Comparison of ENCODE assay signal across 30 mouse cellular contexts in genomic region chr4:57697918-57698611, GRCm38 (mm10). TPM values are rescaled to one million over a fixed set of nuclear protein-coding genes. Genes with fewer than 3 reads are reported as not detected.
A peak's percentile ranks its signal among the peaks of the same experiment; 100 is the strongest.
DNase-seq lines count a peak whose midpoint lies in the region; ATAC-seq and TF ChIP-seq lines count a peak whose summit lies in the region.
"Had no signal": no experiment of that assay in that cellular context is flagged by ENCODE, and none has a peak within 500 bp of the region (broad histone marks: within the 10 kb centered on the region; RNA-seq: fewer than 3 reads in every experiment).

No protein-coding gene starts in this region.

- DNase-seq in heart, adult 11 months: peak; percentile 84
- DNase-seq in left cerebral cortex, adult 2 months (ENCODE audit: extremely low spot score in 1 of 2, low spot score in 2 of 2): no peak
- no peak for DNase-seq in left cerebral cortex, postnatal 4 days
- peak; percentile 13 for DNase-seq in embryonic facial prominence, embryonic 11.5 days (ENCODE audit: low spot score)
- peak; percentile 32 for DNase-seq in retina, postnatal 1 day
- DNase-seq in cerebellum, adult 9-11 months: no peak
- DNase-seq: adrenal gland, postnatal 25 days; cerebellum, adult 18-20 months; cerebellum, postnatal 14 days; gastrocnemius, adult 2 months; gastrocnemius, postnatal 36 days; heart, adult 2 months; heart, postnatal 10 days; kidney, adult 18-20 months; kidney, postnatal 25 days; lung, embryonic 14.5 days; lung, postnatal 36 days; spleen, adult 18-20 months; thymus, adult 18-20 months; thymus, postnatal 25 days had no signal

- H3K4me2 ChIP-seq in heart, embryonic 11.5 days: no peak overlapping the region
- no peak overlapping the region for H3K4me2 ChIP-seq in embryonic facial prominence, embryonic 11.5 days (ENCODE audit: low read depth, low read length)
- H3K4me2 ChIP-seq: embryonic facial prominence, embryonic 13.5 days; heart, embryonic 13.5 days; hindbrain, embryonic 15.5 days; kidney, embryonic 15.5 days; liver, embryonic 15.5 days; lung, embryonic 14.5 days; midbrain, embryonic 12.5 days; neural tube, embryonic 13.5 days had no signal

- no peaks in the 10 kb centered on the region for H3K4me1 ChIP-seq in heart, embryonic 11.5 days (ENCODE audit: control insufficient read depth, insufficient read depth, low read length)
- no peaks in the 10 kb centered on the region for H3K4me1 ChIP-seq in embryonic facial prominence, embryonic 11.5 days (ENCODE audit: control insufficient read depth, insufficient read depth, low read length)
- H3K4me1 ChIP-seq: forebrain, embryonic 10.5 days; hindbrain, embryonic 15.5 days; kidney, embryonic 15.5 days; liver, embryonic 15.5 days; midbrain, embryonic 12.5 days; neural tube, embryonic 13.5 days had no signal

- no peak for TF ChIP-seq CTCF in left cerebral cortex, adult 2 months (IDR thresholded peaks at IDR 0.05)

- no peak for ATAC-seq in heart, embryonic 11.5 days (replicated peaks; ENCODE audit: insufficient number of reproducible peaks, low FRiP score, low TSS enrichment)
- no peak for ATAC-seq in embryonic facial prominence, embryonic 11.5 days (replicated peaks; ENCODE audit: insufficient number of reproducible peaks, low FRiP score, low TSS enrichment, low read depth)
- ATAC-seq: CD4-positive, CD25-positive, alpha-beta regulatory T cell, adult 4 months had no signal

- H3K36me3 ChIP-seq in heart, embryonic 11.5 days (ENCODE audit: control insufficient read depth, insufficient read depth, low read length): no peaks in the 10 kb centered on the region
- H3K36me3 ChIP-seq in embryonic facial prominence, embryonic 11.5 days (replicated peaks; ENCODE audit: control insufficient read depth, insufficient read depth, low read depth, low read length): no peaks in the 10 kb centered on the region
- H3K36me3 ChIP-seq: forebrain, embryonic 10.5 days; hindbrain, embryonic 15.5 days; kidney, embryonic 15.5 days; liver, embryonic 15.5 days; midbrain, embryonic 12.5 days; neural tube, embryonic 13.5 days had no signal

- no peaks in the 10 kb centered on the region for H3K9me3 ChIP-seq in heart, embryonic 11.5 days (replicated peaks; ENCODE audit: control insufficient read depth, low read length)
- no peaks in the 10 kb centered on the region for H3K9me3 ChIP-seq in embryonic facial prominence, embryonic 11.5 days (replicated peaks; ENCODE audit: control insufficient read depth, low read length)
- H3K9me3 ChIP-seq: embryonic facial prominence, embryonic 13.5 days; forebrain, embryonic 10.5 days; heart, embryonic 13.5 days; hindbrain, embryonic 15.5 days; kidney, embryonic 15.5 days; liver, embryonic 15.5 days; midbrain, embryonic 12.5 days; neural tube, embryonic 13.5 days had no signal

- intact Hi-C loops in left cerebral cortex, adult 2 months (cut with DNase I): no loop called here
- intact Hi-C loops in left cerebral cortex, postnatal 4 days (cut with DNase I): no loop called here

- WGBS in heart, embryonic 11.5 days (ENCODE audit: insufficient replicate concordance): 83% methylated on average over 12 of the region's 12 CpGs
- 41% methylated on average over 12 of the region's 12 CpGs for WGBS in embryonic facial prominence, embryonic 11.5 days

- no peak overlapping the region for H3K27ac ChIP-seq in heart, embryonic 11.5 days (ENCODE audit: low read depth, low read length)
- H3K27ac ChIP-seq in left cerebral cortex, adult 2 months: 0 out of 2 replicates have a peak overlapping the region, but pooled peaks have one; percentile 11
- no peak overlapping the region for H3K27ac ChIP-seq in embryonic facial prominence, embryonic 11.5 days (replicated peaks; ENCODE audit: low read depth, low read length)
- H3K27ac ChIP-seq: embryonic facial prominence, embryonic 13.5 days; forebrain, embryonic 10.5 days; gastrocnemius, adult 2 months; heart, adult 2 months; heart, embryonic 13.5 days; hindbrain, embryonic 15.5 days; kidney, embryonic 15.5 days; liver, embryonic 15.5 days; midbrain, embryonic 12.5 days; neural tube, embryonic 13.5 days had no signal

- H3K27me3 ChIP-seq in heart, embryonic 11.5 days (ENCODE audit: control insufficient read depth, insufficient read depth, low read length): no peaks in the 10 kb centered on the region
- no peaks in the 10 kb centered on the region for H3K27me3 ChIP-seq in embryonic facial prominence, embryonic 11.5 days (ENCODE audit: control insufficient read depth, insufficient read depth, low read length)
- H3K27me3 ChIP-seq: embryonic facial prominence, embryonic 13.5 days; heart, embryonic 13.5 days; hindbrain, embryonic 15.5 days; kidney, embryonic 15.5 days; liver, embryonic 15.5 days; midbrain, embryonic 12.5 days; neural tube, embryonic 13.5 days had no signal

- no peak overlapping the region for H3K4me3 ChIP-seq in heart, embryonic 11.5 days (ENCODE audit: low read depth, low read length)
- H3K4me3 ChIP-seq in left cerebral cortex, adult 2 months: no peak overlapping the region
- no peak overlapping the region for H3K4me3 ChIP-seq in embryonic facial prominence, embryonic 11.5 days (ENCODE audit: low read depth, low read length)
- H3K4me3 ChIP-seq: embryonic facial prominence, embryonic 13.5 days; forebrain, embryonic 10.5 days; gastrocnemius, adult 2 months; heart, adult 2 months; heart, embryonic 13.5 days; hindbrain, embryonic 15.5 days; kidney, embryonic 15.5 days; liver, embryonic 15.5 days; midbrain, embryonic 12.5 days; neural tube, embryonic 13.5 days had no signal

- H3K9ac ChIP-seq in heart, embryonic 11.5 days (ENCODE audit: low read depth, low read length): no peak overlapping the region
- H3K9ac ChIP-seq in embryonic facial prominence, embryonic 11.5 days (replicated peaks; ENCODE audit: low read length): no peak overlapping the region
- H3K9ac ChIP-seq: embryonic facial prominence, embryonic 13.5 days; heart, embryonic 13.5 days; hindbrain, embryonic 15.5 days; kidney, embryonic 15.5 days; liver, embryonic 15.5 days; lung, embryonic 14.5 days; midbrain, embryonic 12.5 days; neural tube, embryonic 13.5 days had no signal

RNA-seq across cellular contexts. Expression of gene Akap2, which starts 19.4 kb away (rescaled TPM):
- polyA plus RNA-seq in heart, embryonic 11.5 days (2014; fragmentation: Nextera tagmentation; extraction: Ambion mirVana): 43.4 and 45.9 TPM in 2 replicates
- total RNA-seq in left cerebral cortex, adult 2 months (2021): 10 to 100 TPM; 41.5 to 44.8 TPM
- 10 to 100 TPM; 21.0 to 27.5 TPM for total RNA-seq in left cerebral cortex, postnatal 4 days (2021)
- polyA plus RNA-seq in embryonic facial prominence, embryonic 11.5 days (2014; fragmentation: Nextera tagmentation; extraction: Ambion mirVana): 24.0 and 24.6 TPM in 2 replicates

Comparison
In these comparisons a context has a peak if more than half of its experiments do, and no peak if none do; other contexts are left out.
1. DNase-seq: peak in heart, adult 11 months (single experiment), embryonic facial prominence, embryonic 11.5 days (single experiment) and retina, postnatal 1 day (single experiment); none in left cerebral cortex, adult 2 months (0 of 2), left cerebral cortex, postnatal 4 days (single experiment) and cerebellum, adult 9-11 months (single experiment).